Mouse (Mus musculus) MEL (cell line): ENCODE results near the gene Col4a2.

Experiments used
- CTCF ChIP-seq, 3 experiments: IDR thresholded peaks in 2 of 3; conservative IDR thresholded peaks in 1 of 3; 2 replicates each; pipeline ENCODE4 v1.5.1; 2011 to 2012; ENCODE audit warnings: low read length in 3 of 3, low read depth in 2 of 3, mild to moderate bottlenecking in 2 of 3, improper control_type of control experiment in 1 of 3, inconsistent platforms in 1 of 3, mixed read lengths in 1 of 3, moderate library complexity in 1 of 3; ENCODE audit not compliant: control insufficient read depth in 1 of 3, insufficient read depth in 1 of 3, poor library complexity in 1 of 3, severe bottlenecking in 1 of 3
- NELFE ChIP-seq: IDR thresholded peaks from 2 replicates; pipeline ENCODE4 v1.6.1; 2011; ENCODE audit warnings: low read depth, low read length, improper control_type of control experiment
- TBP ChIP-seq: IDR thresholded peaks from 2 replicates; pipeline ENCODE4 v1.8.0; 2011; ENCODE audit warnings: low read depth, low read length, improper control_type of control experiment

- no peak for TF ChIP-seq CTCF (IDR thresholded peaks at IDR 0.05 in 2 of 3, conservative IDR thresholded peaks at IDR 0.05 in 1 of 3; ENCODE audit: control insufficient read depth in 1 of 3, insufficient read depth in 1 of 3, low read depth in 2 of 3, low read length in 3 of 3, poor library complexity in 1 of 3, severe bottlenecking in 1 of 3)
- no peak for TF ChIP-seq TBP
- no peak for TF ChIP-seq NELFE
Measured at GRCm38 (mm10) chr8:11470694-11471093, 158.1 kb downstream of the Col4a2 start.
